Mouse (Mus musculus) MEL-GATA-1-ER (cell line): Measurements from ENCODE around the gene Armc2.

Source experiments
- DNase-seq: peaks from one replicate; pipeline ENCODE4 v3.0.0-alpha.2; 2012; ENCODE audit warnings: low read depth; ENCODE audit errors: extremely low read depth

The Armc2 gene

GRCm38 (mm10) chr10:42021536-42021935 is 3.3 kb upstream of the Armc2 start:
- DNase-seq: no peak

DNA sequence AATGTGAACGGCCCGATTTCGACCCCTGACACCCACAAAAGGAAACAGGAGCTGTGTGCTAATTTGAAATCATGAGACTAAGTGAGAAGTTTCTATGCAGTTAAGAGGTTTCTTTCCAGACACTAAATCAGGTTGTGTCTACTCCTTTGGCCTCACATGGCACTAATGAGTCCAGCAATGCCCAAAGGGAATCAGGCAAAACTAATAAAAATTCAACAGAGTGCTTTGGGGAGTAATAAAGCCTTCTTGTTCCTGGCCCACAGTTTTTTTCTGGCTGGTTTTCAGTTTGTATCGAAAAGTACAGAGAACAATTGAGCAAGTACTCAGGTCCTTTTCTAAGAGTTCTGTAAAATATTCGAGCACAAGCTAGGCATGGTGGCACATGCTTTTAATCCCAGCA is 4.2 kb downstream of the Armc2 start:
- no peak for DNase-seq

DNA sequence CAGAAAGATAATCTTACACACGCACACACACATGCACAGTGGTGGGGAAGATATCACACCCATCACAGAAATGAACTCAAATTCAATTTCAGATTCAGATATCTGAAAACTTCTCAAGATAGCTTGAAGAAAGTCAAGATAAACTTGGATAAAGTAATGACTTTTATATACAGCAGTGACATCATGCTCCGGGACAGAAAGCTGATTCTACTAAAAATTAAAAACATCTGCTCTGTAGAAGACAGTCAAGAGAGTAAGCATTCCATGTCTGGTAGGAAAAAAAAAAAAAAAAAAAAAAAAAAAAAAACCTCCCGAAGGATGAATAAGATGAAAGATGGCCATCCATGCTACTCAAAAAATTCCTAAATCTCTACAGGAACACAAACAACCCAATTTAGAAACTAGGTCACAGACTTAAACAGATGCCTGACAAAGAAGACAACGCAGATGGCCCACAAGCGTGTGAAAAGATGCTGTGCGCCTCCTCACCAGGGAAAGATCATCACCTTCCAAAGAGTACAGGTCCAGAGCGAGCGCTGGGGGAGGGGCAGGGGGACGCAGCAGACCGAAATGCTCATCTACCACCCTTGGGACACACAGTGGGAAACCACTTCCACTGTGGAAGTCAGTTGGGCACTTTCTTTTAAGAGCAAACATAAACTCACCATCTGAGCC is 7.3 kb downstream of the Armc2 start:
- no peak for DNase-seq

DNA sequence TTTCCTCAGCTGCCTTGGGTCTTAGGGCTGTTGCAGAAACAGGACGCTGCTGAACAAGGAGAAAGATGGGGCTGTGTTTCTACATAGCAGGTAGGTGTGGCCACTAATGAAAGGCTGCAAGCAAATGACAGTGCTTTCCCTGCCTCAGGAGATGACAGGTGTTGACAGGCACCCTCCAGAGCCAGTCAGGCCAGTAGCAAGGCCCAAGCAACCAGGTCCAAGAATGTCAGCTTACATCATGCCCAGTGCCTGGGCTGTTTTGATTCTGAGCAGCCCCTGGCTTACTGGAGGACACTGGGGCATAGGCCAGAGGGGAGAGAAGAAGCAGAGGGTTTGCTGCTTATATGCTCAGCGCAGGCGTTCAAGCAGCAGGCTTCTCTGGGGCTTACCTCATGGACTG is 13.0 kb downstream of the Armc2 start:
- no peak for DNase-seq

- DNase-seq: no peak
Measured at GRCm38 (mm10) chr10:42004690-42005089, 13.6 kb downstream of the Armc2 start.

- DNase-seq: no peak
Measured at GRCm38 (mm10) chr10:42004056-42004455, 14.2 kb downstream of the Armc2 start.

DNA sequence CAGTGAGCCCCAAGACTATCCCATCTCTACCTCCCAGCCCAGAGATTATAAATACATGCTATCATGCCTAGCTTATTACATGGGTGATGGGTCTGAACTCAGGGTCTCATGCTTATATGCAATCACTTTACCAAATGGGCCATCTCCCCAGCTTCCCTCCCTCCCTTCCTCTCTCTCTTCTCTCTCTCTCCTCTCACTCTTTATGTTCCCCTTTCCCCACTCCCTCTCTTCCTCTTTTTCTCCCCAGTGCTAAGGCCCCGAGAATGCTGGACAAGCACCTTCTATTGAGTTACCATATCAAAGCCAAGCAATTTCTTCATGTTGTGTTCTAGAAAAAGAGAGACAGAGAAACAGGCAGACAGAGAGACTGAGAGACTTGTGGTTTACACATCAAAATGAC is 14.7 kb downstream of the Armc2 start:
- DNase-seq: peak; percentile 26

DNA sequence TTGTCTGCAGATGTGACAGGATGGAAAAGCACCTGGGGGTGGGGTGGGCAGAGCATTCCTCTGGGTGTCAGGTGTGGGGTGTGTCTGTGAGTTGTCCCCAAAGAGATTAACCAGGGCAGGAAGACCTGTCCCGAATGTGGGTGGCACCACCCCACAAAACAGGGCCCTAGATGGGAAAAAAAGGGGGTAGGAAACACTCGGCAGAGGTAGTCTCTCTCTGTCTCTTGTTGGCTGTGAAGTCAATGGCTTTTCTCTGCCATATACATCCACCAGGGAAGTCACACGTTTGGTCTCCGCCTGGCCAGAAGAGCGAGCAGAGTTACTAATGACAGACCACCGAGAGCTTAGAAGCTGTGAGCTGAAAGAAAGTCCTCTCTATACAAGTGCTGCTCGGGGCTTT is 15.8 kb downstream of the Armc2 start:
- no peak for DNase-seq

DNA sequence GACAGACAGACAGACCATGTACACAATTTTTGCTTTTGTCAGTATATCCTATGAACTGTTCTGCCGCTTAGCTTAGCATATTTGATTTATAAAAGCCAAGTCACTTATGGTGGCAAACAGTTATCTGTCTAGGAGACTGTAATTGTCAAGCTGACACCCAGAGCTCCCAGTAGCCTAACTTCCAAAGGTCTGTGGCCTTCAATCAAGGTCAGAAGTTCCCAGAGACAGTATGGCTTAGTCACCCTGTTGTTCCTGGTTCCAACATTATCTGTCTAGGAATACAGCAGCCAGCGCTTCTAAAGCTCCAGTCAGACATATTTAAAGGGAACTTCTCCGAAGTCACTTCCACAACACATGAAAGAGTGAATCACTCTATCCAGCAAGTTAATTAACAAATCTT is 17.0 kb downstream of the Armc2 start:
- DNase-seq: no peak

- no peak for DNase-seq
Measured at GRCm38 (mm10) chr10:41997691-41998178, 20.5 kb downstream of the Armc2 start.

GRCm38 (mm10) chr10:41996157-41996556 is 22.1 kb downstream of the Armc2 start:
- DNase-seq: no peak

- no peak for DNase-seq
Measured at GRCm38 (mm10) chr10:41995051-41995450, 23.2 kb downstream of the Armc2 start.

GRCm38 (mm10) chr10:41994578-41994977 is 23.7 kb downstream of the Armc2 start:
- no peak for DNase-seq

GRCm38 (mm10) chr10:41992059-41992440 is 26.2 kb downstream of the Armc2 start:
- no peak for DNase-seq

DNA sequence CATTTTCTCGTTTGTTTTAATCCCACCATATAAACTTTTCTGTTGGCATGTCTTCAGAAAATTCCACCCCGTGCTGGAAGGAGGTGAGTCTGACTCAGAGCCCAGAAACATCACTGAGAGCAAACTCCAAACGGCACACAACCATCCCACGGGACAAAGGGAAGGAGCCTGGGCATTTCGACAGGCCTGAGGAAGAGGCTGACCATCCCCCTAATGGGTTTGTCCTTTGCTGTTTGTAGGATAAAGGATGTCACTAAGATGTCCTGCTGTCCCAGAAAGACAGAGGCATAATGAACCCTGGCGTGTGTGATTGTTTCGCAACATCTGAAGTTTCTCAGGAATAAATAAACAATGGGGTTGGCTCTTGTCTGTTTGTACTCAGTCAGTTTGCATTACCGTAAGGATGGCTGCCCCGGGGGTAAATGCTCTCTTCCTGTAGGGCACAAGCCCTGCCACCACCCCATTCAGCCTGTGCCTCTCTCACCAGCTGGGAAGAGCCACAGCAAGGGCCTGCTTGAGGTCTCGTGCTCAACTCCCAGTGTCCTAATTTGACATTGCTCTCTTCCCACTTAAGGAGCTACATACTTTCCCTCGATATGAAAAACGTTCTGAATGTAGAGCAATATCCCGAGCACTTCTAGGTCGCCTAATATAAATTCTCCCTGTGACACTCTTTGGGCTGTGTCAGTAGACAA is 26.7 kb downstream of the Armc2 start:
- DNase-seq: no peak

DNA sequence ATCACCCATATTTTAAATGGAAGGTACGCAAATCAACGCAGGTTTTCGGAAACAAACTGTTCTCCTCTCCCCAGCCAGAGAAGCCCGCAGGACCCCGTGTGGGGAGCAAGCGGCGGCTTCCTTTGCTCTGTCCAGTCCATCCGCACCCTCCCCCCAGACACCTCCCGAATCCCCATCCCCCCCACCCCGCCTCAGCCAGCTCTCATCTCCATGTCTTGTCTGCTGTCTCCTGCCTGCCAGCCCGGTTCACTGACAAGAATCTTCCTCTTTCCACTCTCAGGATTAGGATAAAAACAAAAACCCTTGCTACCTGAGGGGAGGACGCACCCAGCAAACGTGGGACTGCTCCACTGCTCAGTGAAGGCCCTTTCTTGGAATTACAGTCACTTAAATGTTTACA is 27.3 kb downstream of the Armc2 start:
- no peak for DNase-seq

DNA sequence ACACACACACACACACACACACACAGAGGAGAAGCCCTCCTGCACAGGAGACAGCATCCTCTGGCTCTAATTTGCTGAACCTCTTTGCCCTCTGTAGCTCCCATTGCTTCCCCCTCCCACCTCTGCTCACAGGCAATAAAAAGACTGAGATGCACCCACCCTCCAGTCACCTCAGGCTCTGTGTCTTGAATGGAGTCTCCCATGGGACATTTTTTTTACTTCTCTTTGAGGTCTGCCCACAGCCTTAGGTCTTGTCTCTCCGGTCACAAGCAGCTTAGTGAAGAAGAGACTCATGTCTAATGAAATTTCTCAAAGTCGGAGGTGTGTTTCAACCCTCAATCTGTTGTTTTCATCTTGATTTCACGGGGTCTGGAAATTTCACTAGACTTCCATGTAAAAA is 29.3 kb downstream of the Armc2 start:
- DNase-seq: no peak

GRCm38 (mm10) chr10:41986126-41986525 is 32.1 kb downstream of the Armc2 start:
- DNase-seq: no peak

- no peak for DNase-seq
Measured at GRCm38 (mm10) chr10:41984221-41984620, 34.0 kb downstream of the Armc2 start.

DNA sequence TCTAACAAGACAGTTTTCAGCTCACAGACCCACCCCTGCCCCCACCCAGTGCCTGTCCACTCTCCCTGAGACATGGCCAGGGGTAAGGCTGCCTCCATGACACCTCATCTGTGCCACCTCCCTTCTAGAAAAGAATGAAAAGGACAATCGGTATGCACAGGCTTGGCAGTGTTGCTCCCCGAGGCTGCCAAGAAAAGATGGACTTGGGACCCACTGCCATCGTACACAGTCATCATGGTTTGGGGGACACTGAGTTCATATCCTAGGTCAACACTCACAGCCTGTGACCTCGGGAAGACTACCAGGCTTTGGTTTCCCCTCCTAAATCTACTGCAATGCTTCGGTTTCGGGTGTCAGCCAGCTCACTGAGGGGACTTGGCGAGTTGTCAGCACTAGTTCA is 35.4 kb downstream of the Armc2 start:
- DNase-seq: no peak

DNA sequence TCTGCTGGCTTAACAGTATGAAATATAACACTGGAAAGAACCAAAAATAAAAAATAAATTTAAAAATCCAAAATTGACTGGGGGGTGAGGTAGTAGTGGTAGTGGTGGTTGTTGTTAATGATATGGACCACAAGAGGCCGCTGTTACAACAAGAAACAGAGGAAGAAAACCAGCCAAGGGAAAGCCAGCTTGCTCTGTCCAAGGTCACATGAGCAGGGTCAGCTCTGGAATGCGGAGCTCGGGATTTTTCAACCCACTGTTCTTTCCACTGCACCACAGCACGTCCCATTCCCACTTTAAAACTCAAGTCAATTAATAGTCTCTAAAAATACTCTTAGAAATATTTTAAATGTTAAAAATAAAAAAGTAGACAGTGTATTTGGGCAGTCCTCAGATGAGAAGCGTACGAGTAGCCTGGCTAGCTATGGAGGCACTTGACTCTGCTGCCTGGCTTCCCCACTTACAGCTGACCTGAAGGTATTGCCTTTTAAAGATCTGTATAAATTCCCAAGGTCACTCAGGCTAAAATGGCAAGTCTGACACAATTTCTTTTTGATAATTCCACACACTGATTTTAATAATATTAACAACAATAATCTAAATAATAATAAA is 37.4 kb downstream of the Armc2 start:
- peak; percentile 28 for DNase-seq

GRCm38 (mm10) chr10:41978403-41979234 is 39.6 kb downstream of the Armc2 start:
- DNase-seq: no peak
